Mouse (Mus musculus) heart, embryonic 15.5 days (tissue): ENCODE measurements at regions not wholly inside any gene's neighbourhood (a gene's known extent, or its start where the extent isn't known, plus 50 kb on each side); places are given as distances from the start of the nearest gene placed in this dataset.

Experiments used
- ATAC-seq: fragments of 200-750 bp; cut with Nextera tagmentation; replicated peaks from 2 replicates; pipeline ENCODE4 v1.8.0; 2017; ENCODE audit warnings: low read depth, moderate TSS enrichment; ENCODE audit not compliant: insufficient number of reproducible peaks, insufficient read depth, low FRiP score
- H3K27ac ChIP-seq: fragments of 300-500 bp; sonication (generic); 2 replicates; pipeline ENCODE4 v1.5.1; 2015; ENCODE audit warnings: mild to moderate bottlenecking, inconsistent platforms
- H3K27me3 ChIP-seq: fragments of 300-500 bp; sonication (generic); 2 replicates; pipeline ENCODE4 v1.6.1; 2015; ENCODE audit warnings: inconsistent platforms
- H3K36me3 ChIP-seq: fragments of 300-500 bp; sonication (generic); 2 replicates; pipeline ENCODE4 v1.6.1; 2015; ENCODE audit warnings: mild to moderate bottlenecking, inconsistent platforms
- H3K4me1 ChIP-seq: fragments of 300-500 bp; sonication (generic); replicated peaks from 2 replicates; pipeline ENCODE4 v1.6.1; 2015; ENCODE audit warnings: inconsistent platforms
- H3K4me2 ChIP-seq: fragments of 300-500 bp; sonication (generic); 2 replicates; pipeline ENCODE4 v1.6.1; 2015; ENCODE audit warnings: inconsistent platforms, mild to moderate bottlenecking, moderate library complexity
- H3K4me3 ChIP-seq: fragments of 300-500 bp; sonication (generic); 2 replicates; pipeline ENCODE4 v1.5.1; 2015; ENCODE audit warnings: mild to moderate bottlenecking, inconsistent platforms
- H3K9ac ChIP-seq: fragments of 300-500 bp; sonication (generic); 2 replicates; pipeline ENCODE4 v1.6.1; 2015; ENCODE audit warnings: mild to moderate bottlenecking, inconsistent platforms
- H3K9me3 ChIP-seq: fragments of 300-500 bp; sonication (generic); replicated peaks from 2 replicates; pipeline ENCODE4 v1.6.1; 2016; ENCODE audit warnings: inconsistent platforms
- WGBS: fragments of 180-500 bp; shearing (Covaris S2); methylation state at CpG from one replicate; pipeline ENCODE4 v1.1.7; 2015; ENCODE audit warnings: mixed read lengths; 5-methylcytosine and 5-hydroxymethylcytosine counted together

- Histone ChIP-seq H3K9me3 (no peaks in the 10 kb centered on the region), H3K27ac (no peak overlapping the region), H3K4me2 (no peak overlapping the region), H3K4me3 (no peak overlapping the region), H3K9ac (no peak overlapping the region), H3K36me3 (no peaks in the 10 kb centered on the region), H3K27me3 (no peaks in the 10 kb centered on the region), H3K4me1 (no peaks in the 10 kb centered on the region)
- WGBS = 89% methylated on average over 1 of the region's 1 CpGs
- ATAC-seq = no peak
Observed at GRCm38 (mm10) chr3:100401080-100401479, 88.0 kb downstream of the Tent5c start.

GRCm38 (mm10) chr3:100397491-100397890 is 91.6 kb downstream of the Tent5c start:
- Histone ChIP-seq H3K4me2 (no peak overlapping the region), H3K4me1 (no peaks in the 10 kb centered on the region; the same call in 1 of the 2 replicates), H3K9ac (no peak overlapping the region), H3K27ac (no peak overlapping the region), H3K27me3 (no peaks in the 10 kb centered on the region), H3K9me3 (no peaks in the 10 kb centered on the region), H3K36me3 (no peaks in the 10 kb centered on the region), H3K4me3 (no peak overlapping the region)
- ATAC-seq = no peak
- WGBS = 76% methylated on average over 3 of the region's 3 CpGs

- Histone ChIP-seq H3K4me1 (no peaks in the 10 kb centered on the region; the same call in 1 of the 2 replicates), H3K27me3 (no peaks in the 10 kb centered on the region), H3K9me3 (no peaks in the 10 kb centered on the region), H3K9ac (no peak overlapping the region), H3K36me3 (no peaks in the 10 kb centered on the region), H3K4me2 (no peak overlapping the region), H3K27ac (no peak overlapping the region), H3K4me3 (no peak overlapping the region)
- 51% methylated on average over 9 of the region's 9 CpGs for WGBS
- 0 out of 2 replicates have a peak, but pooled peaks have one; percentile 39 for ATAC-seq
Observed at GRCm38 (mm10) chr3:100394911-100395604, 94.1 kb downstream of the Tent5c start.

GRCm38 (mm10) chr3:100393956-100394355 is 95.2 kb downstream of the Tent5c start:
- WGBS = 81% methylated on average over 1 of the region's 1 CpGs
- H3K4me1 ChIP-seq = no peaks in the 10 kb centered on the region; the same call in 1 of the 2 replicates
- no peak overlapping the region for H3K27ac ChIP-seq
- H3K9ac ChIP-seq = no peak overlapping the region
- no peaks in the 10 kb centered on the region for H3K27me3 ChIP-seq
- no peak overlapping the region for H3K4me3 ChIP-seq
- H3K4me2 ChIP-seq = no peak overlapping the region
- H3K9me3 ChIP-seq = no peaks in the 10 kb centered on the region
- ATAC-seq = no peak
- no peaks in the 10 kb centered on the region for H3K36me3 ChIP-seq

GRCm38 (mm10) chr3:100382181-100382580 is 106.9 kb downstream of the Tent5c start:
- WGBS = 61% methylated on average over 1 of the region's 1 CpGs
- Histone ChIP-seq H3K36me3 (no peaks in the 10 kb centered on the region), H3K9ac (no peak overlapping the region), H3K9me3 (no peaks in the 10 kb centered on the region), H3K4me3 (no peak overlapping the region), H3K4me1 (no peaks in the 10 kb centered on the region), H3K27me3 (no peaks in the 10 kb centered on the region), H3K27ac (no peak overlapping the region), H3K4me2 (no peak overlapping the region)
- no peak for ATAC-seq

- no peak overlapping the region for H3K4me2 ChIP-seq
- H3K36me3 ChIP-seq = no peaks in the 10 kb centered on the region
- no peaks in the 10 kb centered on the region for H3K9me3 ChIP-seq
- H3K27me3 ChIP-seq = no peaks in the 10 kb centered on the region
- no peak overlapping the region for H3K9ac ChIP-seq
- ATAC-seq = no peak
- 78% methylated on average over 2 of the region's 2 CpGs for WGBS
- H3K27ac ChIP-seq = no peak overlapping the region
- H3K4me3 ChIP-seq = no peak overlapping the region
- no peaks in the 10 kb centered on the region for H3K4me1 ChIP-seq
Observed at GRCm38 (mm10) chr3:100381363-100381762, 107.8 kb downstream of the Tent5c start.

- no peaks in the 10 kb centered on the region for H3K36me3 ChIP-seq
- H3K4me1 ChIP-seq = no peaks in the 10 kb centered on the region
- H3K9me3 ChIP-seq = no peaks in the 10 kb centered on the region
- H3K27me3 ChIP-seq = no peaks in the 10 kb centered on the region
- 100% methylated on average over 1 of the region's 1 CpGs for WGBS
- no peak for ATAC-seq
- no peak overlapping the region for H3K4me3 ChIP-seq
- no peak overlapping the region for H3K9ac ChIP-seq
- H3K4me2 ChIP-seq = no peak overlapping the region
- H3K27ac ChIP-seq = no peak overlapping the region
Observed at GRCm38 (mm10) chr3:100376162-100376561, 113.0 kb downstream of the Tent5c start.

- H3K27me3 ChIP-seq = no peaks in the 10 kb centered on the region
- no peak overlapping the region for H3K4me2 ChIP-seq
- H3K27ac ChIP-seq = no peak overlapping the region
- H3K9ac ChIP-seq = no peak overlapping the region
- H3K36me3 ChIP-seq = no peaks in the 10 kb centered on the region
- ATAC-seq = no peak
- H3K9me3 ChIP-seq = no peaks in the 10 kb centered on the region
- H3K4me1 ChIP-seq = no peaks in the 10 kb centered on the region
- WGBS = 49% methylated on average over 7 of the region's 7 CpGs
- no peak overlapping the region for H3K4me3 ChIP-seq
Observed at GRCm38 (mm10) chr3:100366884-100367840, 122.0 kb downstream of the Tent5c start.

GRCm38 (mm10) chr3:100366447-100366846 is 122.7 kb downstream of the Tent5c start:
- Histone ChIP-seq H3K4me1 (no peaks in the 10 kb centered on the region), H3K36me3 (no peaks in the 10 kb centered on the region), H3K4me3 (no peak overlapping the region), H3K9ac (no peak overlapping the region), H3K27ac (no peak overlapping the region), H3K27me3 (no peaks in the 10 kb centered on the region), H3K9me3 (no peaks in the 10 kb centered on the region), H3K4me2 (no peak overlapping the region)
- 91% methylated on average over 3 of the region's 3 CpGs for WGBS
- ATAC-seq = no peak

GRCm38 (mm10) chr3:100365354-100365945 is 123.7 kb downstream of the Tent5c start:
- WGBS = 78% methylated on average over 3 of the region's 3 CpGs
- Histone ChIP-seq H3K36me3 (no peaks in the 10 kb centered on the region), H3K27ac (no peak overlapping the region), H3K4me1 (no peaks in the 10 kb centered on the region), H3K9ac (no peak overlapping the region), H3K4me2 (no peak overlapping the region), H3K9me3 (no peaks in the 10 kb centered on the region), H3K4me3 (no peak overlapping the region), H3K27me3 (no peaks in the 10 kb centered on the region)
- ATAC-seq = no peak

- Histone ChIP-seq H3K4me3 (no peak overlapping the region), H3K4me1 (no peaks in the 10 kb centered on the region), H3K27ac (no peak overlapping the region), H3K9me3 (no peaks in the 10 kb centered on the region), H3K4me2 (no peak overlapping the region), H3K27me3 (no peaks in the 10 kb centered on the region), H3K36me3 (no peaks in the 10 kb centered on the region), H3K9ac (no peak overlapping the region)
- no peak for ATAC-seq
- 73% methylated on average over 2 of the region's 2 CpGs for WGBS
Observed at GRCm38 (mm10) chr3:100364706-100365105, 124.4 kb downstream of the Tent5c start.
